Mouse (Mus musculus): ENCODE data around the gene Prdx3. TPM values are rescaled to one million over a fixed set of nuclear protein-coding genes. Genes with fewer than 3 reads are reported as not detected.
A peak's percentile ranks its signal among the peaks of the same experiment; 100 is the strongest.

Prdx3 gene
- polyA plus RNA-seq, 1 experiment from 2014 or later = 125 TPM

DNA sequence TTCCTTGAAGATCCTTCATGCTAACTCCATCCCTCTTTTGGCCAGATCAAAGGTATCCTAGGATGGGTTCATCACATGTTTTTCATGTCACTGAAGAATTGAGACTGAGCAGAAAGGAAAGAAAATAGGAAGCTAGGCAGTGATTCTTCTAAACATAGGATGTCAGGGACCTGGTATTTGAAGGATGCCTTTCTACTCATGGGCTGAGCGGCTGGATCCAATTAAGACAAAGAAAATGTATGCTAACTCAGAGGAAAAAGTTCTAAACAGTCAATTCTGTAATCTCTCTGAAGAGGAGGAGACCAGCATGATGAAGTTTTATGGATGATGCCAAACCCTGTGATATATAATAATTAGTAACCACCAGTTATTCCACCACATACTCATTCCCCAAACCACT lies 28.8 kb upstream of the Prdx3 start:
- 64% methylated on average over 1 of the region's 1 CpGs for WGBS
- DNase-seq (ENCODE audit: low spot score) (peak; percentile 23), ATAC-seq (replicated peaks; ENCODE audit: insufficient number of reproducible peaks, low FRiP score, low TSS enrichment, low read depth) (no peak)
- no peak overlapping the region for H3K4me2 ChIP-seq (ENCODE audit: low read depth, low read length)
- H3K9ac ChIP-seq (replicated peaks; ENCODE audit: low read length) = no peak overlapping the region
- no peak overlapping the region for H3K4me3 ChIP-seq (ENCODE audit: low read depth, low read length)
- no peaks in the 10 kb centered on the region for H3K27me3 ChIP-seq (ENCODE audit: control insufficient read depth, insufficient read depth, low read length)
- H3K36me3 ChIP-seq (replicated peaks; ENCODE audit: control insufficient read depth, insufficient read depth, low read depth, low read length) = no peaks in the 10 kb centered on the region
- no peak overlapping the region for H3K27ac ChIP-seq (replicated peaks; ENCODE audit: low read depth, low read length)
- H3K9me3 ChIP-seq (replicated peaks; ENCODE audit: control insufficient read depth, low read length) = no peaks in the 10 kb centered on the region
- no peaks in the 10 kb centered on the region for H3K4me1 ChIP-seq (ENCODE audit: control insufficient read depth, insufficient read depth, low read length)

DNA sequence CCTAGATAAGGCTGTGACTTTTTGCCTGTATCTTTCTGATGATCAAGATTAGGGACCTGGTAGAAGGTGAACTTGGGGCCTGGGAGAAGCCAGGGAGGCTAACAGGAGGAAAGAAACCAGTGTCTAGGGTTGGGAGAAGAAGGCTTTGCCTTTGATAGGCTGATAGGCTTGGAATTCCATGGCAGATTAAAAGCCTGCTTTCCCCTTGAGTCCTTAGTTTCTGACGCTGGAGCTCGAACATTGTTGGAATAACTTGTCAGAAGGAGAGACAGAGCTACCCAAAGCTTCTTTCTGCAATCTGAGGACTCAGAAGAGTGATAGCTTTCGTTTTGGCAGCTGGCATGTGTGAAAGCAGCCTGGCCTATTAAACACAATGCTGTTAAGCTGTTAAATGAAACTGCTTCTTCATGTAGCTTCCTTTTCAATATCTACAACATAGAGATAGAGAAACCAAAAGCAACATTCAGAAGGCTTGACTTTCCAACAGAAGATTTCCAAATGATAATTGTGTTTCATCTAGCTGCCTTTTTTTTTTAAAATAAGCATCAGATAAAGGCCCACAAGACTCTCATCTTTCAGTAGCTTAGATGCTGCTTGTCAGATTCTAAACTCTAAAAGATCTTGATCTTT lies 21.0 kb upstream of the Prdx3 start:
- H3K27ac ChIP-seq (replicated peaks; ENCODE audit: low read depth, low read length) = no peak overlapping the region
- ATAC-seq (replicated peaks; ENCODE audit: insufficient number of reproducible peaks, low FRiP score, low TSS enrichment, low read depth) = no peak
- no peaks in the 10 kb centered on the region for H3K27me3 ChIP-seq (ENCODE audit: control insufficient read depth, insufficient read depth, low read length)
- H3K9ac ChIP-seq (replicated peaks; ENCODE audit: low read length) = no peak overlapping the region
- 29% methylated on average over 3 of the region's 3 CpGs for WGBS
- no peak overlapping the region for H3K4me3 ChIP-seq (ENCODE audit: low read depth, low read length)
- no peaks in the 10 kb centered on the region for H3K4me1 ChIP-seq (ENCODE audit: control insufficient read depth, insufficient read depth, low read length)
- no peaks in the 10 kb centered on the region for H3K9me3 ChIP-seq (replicated peaks; ENCODE audit: control insufficient read depth, low read length)
- H3K36me3 ChIP-seq (replicated peaks; ENCODE audit: control insufficient read depth, insufficient read depth, low read depth, low read length) = no peaks in the 10 kb centered on the region
- H3K4me2 ChIP-seq (ENCODE audit: low read depth, low read length) = no peak overlapping the region
- DNase-seq (ENCODE audit: low spot score) = no peak

DNA sequence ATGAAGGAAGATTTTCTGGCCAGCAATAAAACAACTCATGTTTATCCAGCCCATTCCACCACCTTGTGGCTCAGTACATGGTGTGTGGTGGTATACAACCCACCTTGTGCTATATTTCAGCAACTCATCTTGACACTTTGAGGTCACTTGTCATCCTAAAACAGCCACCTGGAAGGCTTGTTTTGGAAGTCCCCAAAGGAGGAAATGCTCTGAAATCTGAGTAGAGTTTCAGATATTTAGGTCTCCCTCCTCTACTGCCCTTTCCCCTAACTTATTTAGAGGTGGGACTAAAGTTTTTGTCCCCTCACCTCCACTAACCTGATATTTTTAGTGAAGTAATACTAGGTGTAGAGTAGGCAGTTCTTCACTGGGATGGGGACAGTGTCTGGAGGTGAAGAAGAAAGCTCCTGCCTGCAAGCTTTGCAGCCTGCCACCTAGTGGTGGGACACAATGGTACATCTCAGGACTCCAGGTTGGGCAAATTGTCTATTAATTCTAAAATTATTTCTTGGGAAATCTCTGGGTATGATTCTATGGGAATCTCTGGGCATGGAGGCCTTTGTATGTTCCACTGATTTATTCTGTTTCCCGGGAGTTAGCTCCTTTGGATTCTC lies 17.7 kb upstream of the Prdx3 start:
- Histone ChIP-seq H3K9me3 (replicated peaks; ENCODE audit: control insufficient read depth, low read length) (no peaks in the 10 kb centered on the region), H3K27ac (replicated peaks; ENCODE audit: low read depth, low read length) (no peak overlapping the region), H3K27me3 (ENCODE audit: control insufficient read depth, insufficient read depth, low read length) (no peaks in the 10 kb centered on the region), H3K36me3 (replicated peaks; ENCODE audit: control insufficient read depth, insufficient read depth, low read depth, low read length) (no peaks in the 10 kb centered on the region), H3K4me1 (ENCODE audit: control insufficient read depth, insufficient read depth, low read length) (no peaks in the 10 kb centered on the region), H3K4me3 (ENCODE audit: low read depth, low read length) (no peak overlapping the region), H3K4me2 (ENCODE audit: low read depth, low read length) (no peak overlapping the region), H3K9ac (replicated peaks; ENCODE audit: low read length) (no peak overlapping the region)
- ATAC-seq (replicated peaks; ENCODE audit: insufficient number of reproducible peaks, low FRiP score, low TSS enrichment, low read depth) (no peak), DNase-seq (ENCODE audit: low spot score) (peak; percentile 74)
- WGBS = 41% methylated on average over 1 of the region's 1 CpGs

DNA sequence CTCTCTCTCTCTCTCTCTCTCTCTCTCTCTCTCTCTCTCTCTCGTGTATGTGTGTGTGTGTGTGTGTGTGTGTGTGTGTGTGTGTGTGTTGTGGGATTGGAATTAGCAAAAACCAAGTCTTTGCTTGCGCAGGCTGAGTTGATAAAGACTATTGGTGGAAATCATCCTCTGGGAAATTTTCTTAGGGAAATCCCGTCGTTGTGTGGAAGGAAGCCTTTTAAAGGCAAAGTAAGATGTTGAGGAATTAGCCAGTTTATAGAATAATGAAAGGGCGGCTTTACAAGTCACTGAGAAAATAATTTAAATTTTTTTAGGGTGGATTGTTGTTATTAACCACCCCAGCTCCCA lies 16.7 kb upstream of the Prdx3 start:
- 0 out of 2 replicates have a peak overlapping the region, but pooled peaks have one; percentile 28 for H3K9ac ChIP-seq (replicated peaks; ENCODE audit: low read length)
- DNase-seq (ENCODE audit: low spot score) (no peak), ATAC-seq (replicated peaks; ENCODE audit: insufficient number of reproducible peaks, low FRiP score, low TSS enrichment, low read depth) (no peak)
- H3K27ac ChIP-seq (replicated peaks; ENCODE audit: low read depth, low read length) = no peak overlapping the region
- peak overlapping the region; percentile 39 for H3K4me2 ChIP-seq (ENCODE audit: low read depth, low read length)
- peak overlapping the region; percentile 66 for H3K4me3 ChIP-seq (ENCODE audit: low read depth, low read length)
- H3K27me3 ChIP-seq (ENCODE audit: control insufficient read depth, insufficient read depth, low read length) = no peaks in the 10 kb centered on the region
- no peaks in the 10 kb centered on the region for H3K36me3 ChIP-seq (replicated peaks; ENCODE audit: control insufficient read depth, insufficient read depth, low read depth, low read length)
- no peaks in the 10 kb centered on the region for H3K4me1 ChIP-seq (ENCODE audit: control insufficient read depth, insufficient read depth, low read length)
- no peaks in the 10 kb centered on the region for H3K9me3 ChIP-seq (replicated peaks; ENCODE audit: control insufficient read depth, low read length)
- 11% methylated on average over 4 of the region's 5 CpGs for WGBS

DNA sequence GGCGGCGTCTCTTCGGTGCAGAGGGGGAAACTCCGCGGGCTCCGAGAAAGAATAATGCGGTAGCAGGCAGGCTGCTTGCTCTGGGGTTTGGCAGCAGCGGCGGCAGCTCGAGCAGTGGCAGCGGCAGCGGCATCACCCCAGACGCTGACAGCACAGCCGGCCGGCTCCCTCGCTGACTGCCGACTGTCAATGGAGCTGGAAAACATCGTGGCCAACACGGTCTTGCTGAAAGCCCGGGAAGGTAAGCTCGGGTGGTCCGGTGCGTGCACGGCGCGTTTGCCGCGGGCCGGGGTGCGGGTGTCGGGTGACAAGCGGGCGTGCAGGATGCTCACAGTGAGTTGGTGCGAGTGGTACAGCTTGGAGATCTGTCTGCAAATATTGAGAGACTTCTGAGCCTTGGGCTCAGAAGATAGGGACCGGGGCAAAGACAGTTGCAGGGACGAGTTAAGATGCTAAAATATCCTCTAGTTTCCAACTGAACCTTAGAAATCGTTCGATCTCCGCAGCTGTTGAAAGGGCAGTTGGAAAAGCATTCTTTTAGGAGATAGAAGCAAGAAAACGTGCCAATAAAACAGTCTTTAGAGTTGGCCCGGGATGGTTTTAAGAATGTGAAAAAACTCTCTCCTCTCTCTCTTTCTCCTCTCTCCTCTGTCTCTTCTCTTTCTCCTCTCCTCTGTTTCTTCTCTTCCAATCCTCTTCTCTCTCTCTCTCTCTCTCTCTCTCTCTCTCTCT lies 16.2 kb upstream of the Prdx3 start:
- WGBS = under 1% methylated on average over 41 of the region's 41 CpGs
- peak; percentile 66 for DNase-seq (ENCODE audit: low spot score)
- Histone ChIP-seq H3K9me3 (replicated peaks; ENCODE audit: control insufficient read depth, low read length) (no peaks in the 10 kb centered on the region), H3K27ac (replicated peaks; ENCODE audit: low read depth, low read length) (peak overlapping the region; percentile 70), H3K4me1 (ENCODE audit: control insufficient read depth, insufficient read depth, low read length) (no peaks in the 10 kb centered on the region), H3K9ac (replicated peaks; ENCODE audit: low read length) (peak overlapping the region; percentile 62), H3K4me2 (ENCODE audit: low read depth, low read length) (peak overlapping the region; percentile 39), H3K4me3 (ENCODE audit: low read depth, low read length) (peak overlapping the region; percentile 66), H3K27me3 (ENCODE audit: control insufficient read depth, insufficient read depth, low read length) (no peaks in the 10 kb centered on the region), H3K36me3 (replicated peaks; ENCODE audit: control insufficient read depth, insufficient read depth, low read depth, low read length) (no peaks in the 10 kb centered on the region)
- ATAC-seq (replicated peaks; ENCODE audit: insufficient number of reproducible peaks, low FRiP score, low TSS enrichment, low read depth) = peak; percentile 72

DNA sequence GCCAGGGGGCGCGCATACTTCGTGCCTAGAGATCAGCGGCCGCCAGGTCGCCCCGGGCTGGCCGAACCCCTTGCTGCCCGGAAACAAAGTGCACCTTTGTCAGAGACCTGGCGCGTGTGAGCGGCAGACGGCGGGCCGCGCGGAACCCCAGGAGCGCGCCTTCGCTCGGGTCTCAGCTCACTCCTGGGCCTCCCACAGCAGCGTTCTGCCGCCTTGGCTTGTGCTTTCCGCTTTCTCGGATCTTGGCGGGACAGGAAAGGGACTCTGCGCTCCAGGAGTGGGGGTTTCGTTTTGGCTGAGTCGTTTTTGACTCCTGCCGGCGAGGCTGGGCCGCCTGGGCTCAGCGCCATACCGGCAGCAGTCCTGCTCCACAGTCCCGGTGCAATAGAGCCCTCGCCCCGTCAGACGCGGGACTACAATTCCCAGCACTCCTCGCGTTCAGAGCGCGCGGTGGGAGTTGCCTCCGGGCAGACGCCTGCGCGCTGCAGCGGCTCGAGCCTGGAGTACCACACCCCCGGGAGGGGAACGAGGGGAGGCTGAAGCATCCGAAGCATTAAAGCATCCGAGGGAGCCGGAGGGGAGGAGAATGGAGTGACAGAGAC lies 15.5 kb upstream of the Prdx3 start, which contains the start of gene Grk5:
TSS of gene Grk5 (plus strand) at position 36 of the 602 bp plus-strand sequence.
- Histone ChIP-seq H3K4me3 (ENCODE audit: low read depth, low read length) (peak within 1 kb of the TSS; percentile 66), H3K27ac (replicated peaks; ENCODE audit: low read depth, low read length) (peak within 1 kb of the TSS; percentile 93), H3K9ac (replicated peaks; ENCODE audit: low read length) (peak within 1 kb of the TSS; percentile 88), H3K4me1 (ENCODE audit: control insufficient read depth, insufficient read depth, low read length) (no peaks in the 10 kb centered on the region), H3K9me3 (replicated peaks; ENCODE audit: control insufficient read depth, low read length) (no peaks in the 10 kb centered on the region), H3K4me2 (ENCODE audit: low read depth, low read length) (peak within 1 kb of the TSS; percentile 54), H3K27me3 (ENCODE audit: control insufficient read depth, insufficient read depth, low read length) (no peaks in the 10 kb centered on the region), H3K36me3 (replicated peaks; ENCODE audit: control insufficient read depth, insufficient read depth, low read depth, low read length) (no peaks in the 10 kb centered on the region)
- WGBS = under 1% methylated on average over 55 of the region's 55 CpGs
- peak; percentile 97 for DNase-seq (ENCODE audit: low spot score)
- peak; percentile 97 for ATAC-seq (replicated peaks; ENCODE audit: insufficient number of reproducible peaks, low FRiP score, low TSS enrichment, low read depth)

DNA sequence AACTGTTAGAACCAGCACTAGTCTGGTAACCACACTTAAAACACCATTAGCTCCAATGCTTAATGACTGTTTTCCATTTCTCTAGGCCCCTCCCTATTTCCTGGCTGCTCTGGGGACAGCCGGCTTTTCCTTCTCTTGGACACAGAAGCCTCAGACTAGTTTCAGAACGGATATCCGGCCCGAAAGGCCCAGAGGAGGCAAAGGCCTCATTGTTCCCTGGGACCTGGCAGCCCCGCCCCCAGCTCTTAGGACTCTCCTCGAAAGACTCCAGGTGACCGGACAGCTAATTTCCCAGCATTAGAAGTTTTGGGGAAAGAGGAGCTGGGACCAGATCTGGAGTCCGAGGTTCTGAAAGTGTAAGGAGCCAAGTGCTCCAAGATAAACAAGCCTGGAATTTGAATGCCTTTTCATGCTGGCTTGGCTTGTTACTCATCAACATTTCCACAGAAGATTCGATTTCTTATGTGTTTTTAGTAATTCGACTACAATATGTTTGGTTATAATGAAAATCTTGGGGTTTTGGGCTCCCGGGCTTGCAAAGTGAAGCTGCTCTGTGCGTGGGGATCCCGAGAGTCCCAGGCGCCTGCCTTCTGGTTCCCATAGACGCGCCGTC lies 14.9 kb upstream of the Prdx3 start:
- DNase-seq (ENCODE audit: low spot score) (peak; percentile 73), ATAC-seq (replicated peaks; ENCODE audit: insufficient number of reproducible peaks, low FRiP score, low TSS enrichment, low read depth) (no peak)
- Histone ChIP-seq H3K4me3 (ENCODE audit: low read depth, low read length) (peak overlapping the region; percentile 66), H3K27me3 (ENCODE audit: control insufficient read depth, insufficient read depth, low read length) (no peaks in the 10 kb centered on the region), H3K9ac (replicated peaks; ENCODE audit: low read length) (peak overlapping the region; percentile 88; the same call in 1 of the 2 replicates), H3K4me2 (ENCODE audit: low read depth, low read length) (peak overlapping the region; percentile 54; the same call in 1 of the 2 replicates), H3K9me3 (replicated peaks; ENCODE audit: control insufficient read depth, low read length) (no peaks in the 10 kb centered on the region), H3K36me3 (replicated peaks; ENCODE audit: control insufficient read depth, insufficient read depth, low read depth, low read length) (no peaks in the 10 kb centered on the region), H3K4me1 (ENCODE audit: control insufficient read depth, insufficient read depth, low read length) (no peaks in the 10 kb centered on the region), H3K27ac (replicated peaks; ENCODE audit: low read depth, low read length) (peak overlapping the region; percentile 93; the same call in 1 of the 2 replicates)
- 3% methylated on average over 17 of the region's 17 CpGs for WGBS
